Mouse (Mus musculus) embryonic facial prominence, embryonic 14.5 days (tissue): ENCODE results near the gene Ccdc194. TPM values are rescaled to one million over a fixed set of nuclear protein-coding genes. Genes with fewer than 3 reads are reported as not detected.
A peak's percentile ranks its signal among the peaks of the same experiment; 100 is the strongest.

Experiments used
- ATAC-seq: fragments of 200-750 bp; cut with Nextera tagmentation; 2 replicates; pipeline ENCODE4 v1.8.0; 2017; ENCODE audit warnings: low read depth, moderate number of reproducible peaks, moderate TSS enrichment
- DNase-seq: peaks from one replicate; pipeline ENCODE4 v3.0.0-alpha.2; 2015; ENCODE audit warnings: low spot score
- H3K27ac ChIP-seq: fragments of 300-500 bp; sonication (generic); replicated peaks from 2 replicates; pipeline ENCODE4 v1.5.1; 2014; ENCODE audit warnings: low read depth, mild to moderate bottlenecking, low read length, moderate library complexity
- H3K27me3 ChIP-seq: fragments of 300-500 bp; sonication (generic); replicated peaks from 2 replicates; pipeline ENCODE4 v1.6.1; 2014; ENCODE audit warnings: low read length; ENCODE audit not compliant: control insufficient read depth, insufficient read depth
- H3K36me3 ChIP-seq: fragments of 300-500 bp; sonication (generic); 2 replicates; pipeline ENCODE4 v1.6.1; 2014; ENCODE audit warnings: low read length, mixed read lengths; ENCODE audit not compliant: control insufficient read depth, insufficient read depth
- H3K4me1 ChIP-seq: fragments of 300-500 bp; sonication (generic); 2 replicates; pipeline ENCODE4 v1.6.1; 2014; ENCODE audit warnings: antibody characterized with exemption, low read length; ENCODE audit not compliant: control insufficient read depth, insufficient read depth
- H3K4me2 ChIP-seq: fragments of 300-500 bp; sonication (generic); 2 replicates; pipeline ENCODE4 v1.6.1; 2014; ENCODE audit warnings: low read depth, mild to moderate bottlenecking, low read length, moderate library complexity, mixed read lengths
- H3K4me3 ChIP-seq: fragments of 300-500 bp; sonication (generic); 2 replicates; pipeline ENCODE4 v1.5.1; 2014; ENCODE audit warnings: low read depth, mild to moderate bottlenecking, low read length
- H3K9ac ChIP-seq: fragments of 300-500 bp; sonication (generic); 2 replicates; pipeline ENCODE4 v1.6.1; 2014; ENCODE audit warnings: low read depth, mild to moderate bottlenecking, low read length, moderate library complexity, mixed read lengths
- H3K9me3 ChIP-seq: fragments of 300-500 bp; sonication (generic); 2 replicates; pipeline ENCODE4 v1.6.1; 2016; ENCODE audit warnings: low read length; ENCODE audit not compliant: control insufficient read depth
- WGBS: fragments of 180-500 bp; shearing (Covaris S2); extraction: QIAGEN DNeasy Blood & Tissue Kit; methylation state at CpG from one replicate; pipeline ENCODE4 v1.1.7; 2014; 5-methylcytosine and 5-hydroxymethylcytosine counted together
- polyA plus RNA-seq: library from polyadenylated mRNA; unstranded; fragments of >200 nt; fragmentation: Nextera tagmentation; extraction: Ambion mirVana; gene quantifications from 2 replicates; pipeline ENCODE4 v1.2.1, GENCODE M21; 2014

Ccdc194 gene
- 2.4 and 3.5 TPM in 2 replicates for polyA plus RNA-seq

- no peaks in the 10 kb centered on the region for H3K36me3 ChIP-seq
- H3K27ac ChIP-seq = peak within 1 kb of the TSS; percentile 52; the same call in 1 of the 2 replicates
- H3K4me1 ChIP-seq = peaks cover 3% of the 10 kb centered on the region; the same call in 1 of the 2 replicates
- peak within 1 kb of the TSS; percentile 24; the same call in 1 of the 2 replicates for H3K4me2 ChIP-seq
- no peak for DNase-seq
- H3K4me3 ChIP-seq = peak within 1 kb of the TSS; percentile 8; the same call in 1 of the 2 replicates
- ATAC-seq = no peak
- WGBS = 9% methylated on average over 33 of the region's 46 CpGs
- peaks cover 27% of the 10 kb centered on the region for H3K27me3 ChIP-seq
- H3K9me3 ChIP-seq = no peaks in the 10 kb centered on the region
- peak within 1 kb of the TSS; percentile 38; the same call in 1 of the 2 replicates for H3K9ac ChIP-seq
Measured at GRCm38 (mm10) chr8:71525226-71526050, at the start of gene Ccdc194. Gene Ccdc194 (minus strand): TSS chr8:71525711.

GRCm38 (mm10) chr8:71575020-71575419 lies 49.5 kb upstream of the Ccdc194 start:
- WGBS = 46% methylated on average over 1 of the region's 1 CpGs
- Histone ChIP-seq H3K36me3 (no peaks in the 10 kb centered on the region), H3K4me1 (peaks cover 12% of the 10 kb centered on the region; the same call in 1 of the 2 replicates), H3K4me2 (no peak overlapping the region), H3K4me3 (no peak overlapping the region), H3K27me3 (no peaks in the 10 kb centered on the region), H3K27ac (no peak overlapping the region), H3K9ac (no peak overlapping the region), H3K9me3 (no peaks in the 10 kb centered on the region)
- ATAC-seq (no peak), DNase-seq (no peak)

GRCm38 (mm10) chr8:71574426-71574825 lies 48.9 kb upstream of the Ccdc194 start:
- no peak for DNase-seq
- 69% methylated on average over 7 of the region's 7 CpGs for WGBS
- no peak for ATAC-seq
- H3K9ac ChIP-seq = no peak overlapping the region
- no peak overlapping the region for H3K27ac ChIP-seq
- no peaks in the 10 kb centered on the region for H3K27me3 ChIP-seq
- peaks cover 12% of the 10 kb centered on the region; the same call in 1 of the 2 replicates for H3K4me1 ChIP-seq
- no peaks in the 10 kb centered on the region for H3K36me3 ChIP-seq
- no peak overlapping the region for H3K4me2 ChIP-seq
- H3K4me3 ChIP-seq = no peak overlapping the region
- H3K9me3 ChIP-seq = no peaks in the 10 kb centered on the region

GRCm38 (mm10) chr8:71572847-71573633 lies 47.5 kb upstream of the Ccdc194 start:
- Histone ChIP-seq H3K4me1 (peaks cover 19% of the 10 kb centered on the region; the same call in 1 of the 2 replicates), H3K27ac (no peak overlapping the region; the same call in 1 of the 2 replicates), H3K4me2 (peak overlapping the region; percentile 5; the same call in 1 of the 2 replicates), H3K9me3 (no peaks in the 10 kb centered on the region), H3K4me3 (no peak overlapping the region), H3K36me3 (no peaks in the 10 kb centered on the region), H3K27me3 (no peaks in the 10 kb centered on the region), H3K9ac (0 out of 2 replicates have a peak overlapping the region, but pooled peaks have one; percentile 28)
- ATAC-seq = no peak
- 74% methylated on average over 8 of the region's 9 CpGs for WGBS
- DNase-seq = peak; percentile 81

GRCm38 (mm10) chr8:71572077-71572476 lies 46.6 kb upstream of the Ccdc194 start:
- no peak overlapping the region for H3K27ac ChIP-seq
- H3K4me2 ChIP-seq = peak overlapping the region; percentile 87; the same call in 1 of the 2 replicates
- H3K9me3 ChIP-seq = no peaks in the 10 kb centered on the region
- DNase-seq (no peak), ATAC-seq (no peak)
- no peak overlapping the region for H3K4me3 ChIP-seq
- H3K27me3 ChIP-seq = no peaks in the 10 kb centered on the region; the same call in 1 of the 2 replicates
- WGBS = 82% methylated on average over 2 of the region's 2 CpGs
- H3K36me3 ChIP-seq = no peaks in the 10 kb centered on the region
- H3K9ac ChIP-seq = no peak overlapping the region
- peaks cover 19% of the 10 kb centered on the region; the same call in 1 of the 2 replicates for H3K4me1 ChIP-seq

- Histone ChIP-seq H3K4me1 (peaks cover 19% of the 10 kb centered on the region; the same call in 1 of the 2 replicates), H3K27ac (peak overlapping the region; percentile 81), H3K4me3 (peak overlapping the region; percentile 62), H3K4me2 (peak overlapping the region; percentile 87), H3K27me3 (no peaks in the 10 kb centered on the region; the same call in 1 of the 2 replicates), H3K9me3 (no peaks in the 10 kb centered on the region), H3K9ac (peak overlapping the region; percentile 74), H3K36me3 (no peaks in the 10 kb centered on the region)
- WGBS = under 1% methylated on average over 39 of the region's 41 CpGs
- ATAC-seq (peak; percentile 91), DNase-seq (peak; percentile 99)
Measured at GRCm38 (mm10) chr8:71570291-71570954, 44.9 kb upstream of the Ccdc194 start.

- Histone ChIP-seq H3K9me3 (no peaks in the 10 kb centered on the region), H3K9ac (peak overlapping the region; percentile 74), H3K4me1 (peaks cover 19% of the 10 kb centered on the region; the same call in 1 of the 2 replicates), H3K4me2 (peak overlapping the region; percentile 87), H3K27me3 (no peaks in the 10 kb centered on the region; the same call in 1 of the 2 replicates), H3K27ac (peak overlapping the region; percentile 81), H3K36me3 (no peaks in the 10 kb centered on the region), H3K4me3 (peak overlapping the region; percentile 62)
- under 1% methylated on average over 47 of the region's 51 CpGs for WGBS
- DNase-seq = peak; percentile 96
- ATAC-seq = peak; percentile 75
Measured at GRCm38 (mm10) chr8:71569366-71570290, 44.1 kb upstream of the Ccdc194 start.
